Mouse (Mus musculus): ENCODE data around the gene Spen. TPM values are rescaled to one million over a fixed set of nuclear protein-coding genes. Genes with fewer than 3 reads are reported as not detected.
"Not testable (repeated sequence)": the region's sequence is repeated elsewhere in the genome, so short reads cannot be mapped to it uniquely, and the experiment has no call there.

Spen gene
- total RNA-seq, 2 experiments from 2014 or later, result 32.7 to 32.9 TPM

- DNase-seq (ENCODE audit: low spot score in 2 of 2), result not testable (repeated sequence)
Measured at GRCm38 (mm10) chr4:141561331-141561919, 23.0 kb upstream of the Spen start.

GRCm38 (mm10) chr4:141559898-141560263 lies 21.5 kb upstream of the Spen start:
- DNase-seq (ENCODE audit: low spot score in 2 of 2), result peak; percentile 60 to 83

GRCm38 (mm10) chr4:141559131-141559897 lies 20.9 kb upstream of the Spen start:
- DNase-seq (ENCODE audit: low spot score in 2 of 2), result peak in 1 of 2 experiments; percentile 67

- no peak for DNase-seq (ENCODE audit: low spot score in 2 of 2)
Measured at GRCm38 (mm10) chr4:141558658-141559057, 20.3 kb upstream of the Spen start.

- not testable (repeated sequence) for DNase-seq (ENCODE audit: low spot score in 2 of 2)
Measured at GRCm38 (mm10) chr4:141556163-141556562, 17.8 kb upstream of the Spen start.

- DNase-seq (ENCODE audit: low spot score in 2 of 2), result not testable (repeated sequence)
Measured at GRCm38 (mm10) chr4:141554255-141554865, 16.0 kb upstream of the Spen start.

- DNase-seq (ENCODE audit: low spot score in 2 of 2), result no peak
Measured at GRCm38 (mm10) chr4:141552484-141552883, 14.1 kb upstream of the Spen start.

DNA sequence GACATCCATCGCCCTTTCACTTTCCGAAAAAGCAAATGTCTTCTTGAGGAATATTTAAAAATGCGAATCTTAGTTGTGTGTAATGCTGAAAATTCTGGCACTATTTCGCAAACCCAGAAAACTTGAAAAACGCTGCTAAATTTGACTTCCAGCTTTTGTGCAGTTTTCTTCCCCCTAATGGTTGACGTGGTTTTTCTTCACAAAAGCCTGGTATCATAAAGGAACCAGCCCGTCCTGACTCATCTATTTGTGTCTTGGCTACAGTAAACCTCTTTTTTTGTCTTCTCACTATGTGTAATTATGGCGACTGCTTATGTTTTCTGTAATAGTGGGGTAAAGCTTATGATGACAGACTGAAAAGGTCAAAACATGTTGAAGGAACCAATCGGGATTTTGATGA lies 8.9 kb upstream of the Spen start:
- DNase-seq (ENCODE audit: low spot score in 2 of 2), result no peak

DNA sequence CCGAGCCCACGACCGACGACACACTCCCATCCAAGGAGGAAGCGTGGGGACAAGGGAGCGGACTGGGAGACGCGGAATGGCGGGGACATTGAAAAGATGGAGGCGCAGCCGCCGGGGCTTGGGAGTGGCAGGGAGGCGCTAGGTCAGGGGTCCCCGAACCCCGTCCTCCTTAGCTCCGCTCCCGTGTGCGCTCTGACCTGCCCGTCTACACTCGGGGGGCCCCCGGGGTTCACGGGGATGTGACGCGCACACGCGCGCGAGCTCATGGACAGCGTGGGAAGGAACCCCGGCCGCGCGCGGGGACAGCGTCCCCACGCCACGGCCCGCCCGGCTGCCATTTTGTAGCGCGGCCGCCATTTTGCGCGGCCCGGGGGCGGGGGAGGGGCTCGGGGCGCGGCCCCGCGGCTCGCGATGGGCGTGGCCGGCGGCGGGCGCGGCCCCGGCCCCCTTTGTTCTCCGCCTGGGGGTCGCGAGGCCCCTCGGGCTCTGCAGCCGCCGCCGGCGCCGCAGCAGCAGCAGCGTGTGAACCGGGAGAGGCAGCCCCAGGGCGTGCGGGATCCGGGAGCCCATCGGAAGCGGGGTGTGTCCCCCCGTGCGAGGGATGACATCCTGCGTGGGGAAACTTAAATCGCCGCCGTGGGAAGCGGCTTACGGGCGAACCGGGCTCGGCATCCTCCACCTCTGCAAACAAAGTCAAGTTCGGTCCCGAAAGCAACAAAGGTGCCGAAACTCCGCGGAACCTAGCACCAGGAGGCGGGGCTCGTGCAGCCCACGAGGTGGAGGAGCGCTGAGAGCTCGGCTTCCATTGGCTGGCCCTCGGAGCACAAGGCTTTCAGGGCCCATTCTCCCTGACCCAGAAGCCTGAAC lies 8.2 kb upstream of the Spen start:
- DNase-seq (ENCODE audit: low spot score in 2 of 2), result peak; percentile 63 to 86

DNA sequence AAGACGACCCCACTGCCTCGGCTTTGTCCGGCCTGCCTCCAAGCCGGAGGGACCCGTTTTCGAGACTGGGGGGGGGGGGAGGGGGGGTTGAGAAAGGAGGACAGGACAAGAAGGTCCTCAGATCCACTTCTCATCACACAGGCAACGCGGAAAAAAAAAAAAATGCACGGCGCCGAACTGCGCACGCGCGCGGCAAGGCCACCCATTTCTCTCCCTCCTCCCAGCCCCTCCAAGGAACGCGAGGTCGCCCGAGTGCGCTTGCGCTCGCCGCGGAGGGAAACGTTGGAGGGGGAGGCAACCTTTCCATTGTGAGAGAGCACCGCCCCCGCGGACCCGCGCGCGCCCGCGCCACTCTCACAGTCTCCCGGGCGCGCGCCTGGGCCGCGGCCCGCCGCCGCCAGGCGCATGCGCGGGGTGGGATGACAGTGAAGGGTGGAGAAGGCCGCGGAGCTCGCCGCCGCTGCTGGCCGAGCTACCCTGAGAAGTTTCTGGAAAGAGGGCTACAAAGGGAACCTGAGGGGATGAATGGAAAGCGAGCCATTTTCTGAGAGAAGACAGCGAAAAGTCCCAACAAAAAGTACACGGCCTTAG lies 7.4 kb upstream of the Spen start:
- DNase-seq (ENCODE audit: low spot score in 2 of 2), result peak; percentile 99

- peak; percentile 33 to 59 for DNase-seq (ENCODE audit: low spot score in 2 of 2)
Measured at GRCm38 (mm10) chr4:141545071-141545742, 6.8 kb upstream of the Spen start.

DNA sequence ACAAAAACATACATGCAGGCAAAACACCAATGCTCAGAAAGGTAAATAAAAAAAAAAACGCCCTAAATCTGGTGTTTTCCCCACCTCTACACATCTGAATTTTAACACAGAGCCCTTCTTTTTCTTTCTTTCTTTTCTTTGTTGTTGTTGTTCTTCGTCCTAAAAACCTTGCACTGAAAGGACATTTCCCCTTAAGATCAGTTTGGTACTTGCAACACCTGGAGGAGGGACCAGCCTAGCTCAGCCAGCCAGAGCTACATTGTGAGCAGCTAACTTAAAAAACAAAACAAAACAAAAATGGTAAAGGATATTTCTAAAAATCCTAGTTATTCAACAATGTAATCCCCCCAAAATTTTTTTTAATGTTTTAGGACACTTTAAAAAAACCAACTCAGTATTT lies 6.1 kb upstream of the Spen start:
- DNase-seq (ENCODE audit: low spot score in 2 of 2), result no peak

GRCm38 (mm10) chr4:141543593-141543992 lies 5.2 kb upstream of the Spen start:
- DNase-seq (ENCODE audit: low spot score in 2 of 2), result no peak

- DNase-seq (ENCODE audit: low spot score in 2 of 2), result no peak
Measured at GRCm38 (mm10) chr4:141541851-141542250, 3.5 kb upstream of the Spen start.

GRCm38 (mm10) chr4:141540844-141541243 lies 2.4 kb upstream of the Spen start:
- DNase-seq (ENCODE audit: low spot score in 2 of 2), result no peak

DNA sequence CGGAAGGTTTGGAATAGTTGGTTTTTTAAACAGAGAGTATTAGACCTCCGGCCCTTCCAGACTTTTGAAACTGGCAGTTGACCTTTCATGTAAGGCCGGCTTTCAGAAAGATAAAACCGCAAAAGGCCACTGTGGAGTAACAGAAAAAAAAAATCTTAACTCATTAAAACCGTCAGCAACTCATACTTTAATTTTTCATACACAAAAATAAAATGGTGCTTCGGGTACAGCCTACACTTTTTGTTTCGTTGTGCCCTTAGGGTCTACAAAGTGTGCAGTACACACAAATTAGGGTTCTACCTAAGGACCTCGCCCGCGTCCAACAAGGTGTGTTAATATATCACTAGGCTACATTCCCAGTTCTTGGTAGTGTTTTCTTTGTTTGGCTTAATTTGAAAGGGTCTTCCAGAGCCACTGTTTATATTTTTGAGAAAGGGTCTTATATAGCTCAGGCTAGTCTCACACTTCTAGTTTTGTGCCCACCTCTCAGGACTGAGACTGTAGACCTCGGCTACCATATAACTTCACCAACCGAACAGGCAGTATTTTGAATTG lies 893 bp upstream of the Spen start:
- DNase-seq (ENCODE audit: low spot score in 2 of 2), result no peak

DNA sequence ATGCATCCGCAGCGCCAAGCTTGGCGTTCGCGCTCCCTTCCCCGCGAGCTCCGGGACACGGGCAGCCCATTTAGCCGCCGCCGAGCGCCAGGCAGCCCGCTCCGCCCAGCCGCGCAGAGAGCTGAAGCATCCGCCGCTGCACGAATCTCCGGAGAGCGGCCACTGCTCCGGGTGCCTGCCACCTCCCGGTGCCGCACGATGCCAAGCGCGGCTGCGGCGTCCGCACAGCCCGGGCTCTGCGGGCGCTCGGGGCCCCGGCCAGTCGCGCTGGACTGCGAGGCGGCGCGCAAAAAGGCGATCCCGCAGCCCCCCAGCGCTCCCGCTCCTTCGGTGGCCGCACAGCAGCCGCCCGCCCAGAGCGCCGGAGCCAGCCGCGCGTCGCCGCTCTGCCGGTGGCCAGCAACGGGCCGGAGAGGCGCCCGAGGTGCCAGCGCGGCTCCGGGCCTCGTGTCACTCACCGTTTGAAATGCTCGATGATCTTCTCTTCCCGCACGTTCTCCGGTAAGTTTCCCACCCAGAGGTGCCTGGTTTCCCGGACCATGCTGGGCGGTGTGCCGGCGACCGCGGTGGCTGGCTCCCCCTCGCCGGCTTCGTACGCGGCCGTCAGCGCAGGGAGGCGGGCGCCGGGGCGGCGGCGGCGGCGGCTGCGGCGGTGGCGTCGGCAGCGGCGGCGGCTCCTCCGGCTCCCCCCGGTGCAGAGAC lies 540 bp downstream of the Spen start:
- peak in 1 of 2 experiments; percentile 58 for DNase-seq (ENCODE audit: low spot score in 2 of 2)

DNA sequence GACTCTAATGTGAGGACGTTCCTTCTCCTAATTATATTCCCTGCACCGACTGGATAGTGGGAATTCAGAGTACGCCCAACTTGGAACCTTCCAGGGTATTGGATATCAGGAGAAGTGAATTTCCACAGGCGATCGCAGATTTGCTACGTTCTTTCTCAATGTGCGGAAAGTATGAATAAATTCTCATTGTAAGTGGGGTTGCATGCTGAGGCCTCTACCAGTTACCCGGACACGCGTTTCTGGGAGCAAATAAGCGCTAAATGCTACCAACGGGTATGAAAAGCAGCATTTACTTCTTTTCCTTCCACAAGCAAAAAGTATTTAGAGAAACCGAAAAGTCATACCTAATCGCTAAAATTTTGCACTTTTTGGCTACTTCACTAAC lies 1.2 kb downstream of the Spen start:
- DNase-seq (ENCODE audit: low spot score in 2 of 2), result no peak

Measured in gastrocnemius, postnatal 4 days (tissue).